ENCODE assay signal across 12 mouse cellular contexts in genomic region chr4:132209299-132209698, GRCm38 (mm10). TPM values are rescaled to one million over a fixed set of nuclear protein-coding genes. Genes with fewer than 3 reads are reported as not detected.
DNase-seq lines count a peak whose midpoint lies in the region; ATAC-seq and TF ChIP-seq lines count a peak whose summit lies in the region.
"Had no signal": no experiment of that assay in that cellular context is flagged by ENCODE, and none has a peak within 500 bp of the region (broad histone marks: within the 10 kb centered on the region; RNA-seq: fewer than 3 reads in every experiment).

No protein-coding gene starts in this region.

- no peak for TF ChIP-seq POLR2A in embryonic fibroblast, embryonic 13.5 days (IDR thresholded peaks at IDR 0.05; ENCODE audit: low read depth, low read length)

- no peak for ATAC-seq in forebrain, postnatal 0 days
- no peak for ATAC-seq in liver, embryonic 11.5 days (replicated peaks; ENCODE audit: low FRiP score)
- ATAC-seq in liver, embryonic 13.5 days (ENCODE audit: low read depth), result no peak
- no peak for ATAC-seq in monocyte, adult 5-6 weeks (replicated peaks; ENCODE audit: insufficient number of reproducible peaks, low FRiP score, low TSS enrichment, poor library complexity, severe bottlenecking)

- no peak overlapping the region for H3K27ac ChIP-seq in forebrain, embryonic 10.5 days
- no peak overlapping the region for H3K27ac ChIP-seq in forebrain, postnatal 0 days (ENCODE audit: low read depth, low read length)
- no peak overlapping the region for H3K27ac ChIP-seq in liver, embryonic 11.5 days (ENCODE audit: low read depth, low read length)
- H3K27ac ChIP-seq in embryonic fibroblast, embryonic 13.5 days (ENCODE audit: insufficient read depth, low read length), result no peak overlapping the region
- no peak overlapping the region for H3K27ac ChIP-seq in liver, embryonic 13.5 days

- peaks cover 37% of the 10 kb centered on the region for H3K4me1 ChIP-seq in forebrain, embryonic 10.5 days
- no peaks in the 10 kb centered on the region for H3K4me1 ChIP-seq in forebrain, postnatal 0 days (ENCODE audit: insufficient read depth)
- peaks cover 14% of the 10 kb centered on the region for H3K4me1 ChIP-seq in liver, embryonic 11.5 days (replicated peaks; ENCODE audit: control insufficient read depth, insufficient read depth, low read length)
- H3K4me1 ChIP-seq in embryonic fibroblast, embryonic 13.5 days (ENCODE audit: control insufficient read depth, insufficient read depth, low read length), result peaks cover 4% of the 10 kb centered on the region
- peaks cover 61% of the 10 kb centered on the region for H3K4me1 ChIP-seq in liver, embryonic 13.5 days (replicated peaks)

- peak overlapping the region; percentile 100; the same call in 1 of the 2 replicates for H3K4me3 ChIP-seq in forebrain, embryonic 10.5 days
- H3K4me3 ChIP-seq in forebrain, postnatal 0 days (ENCODE audit: low read depth, low read length), result no peak overlapping the region
- H3K4me3 ChIP-seq in liver, embryonic 11.5 days (ENCODE audit: low read depth, low read length), result peak overlapping the region; percentile 23; the same call in 1 of the 2 replicates
- peak overlapping the region; percentile 18; the same call in 1 of the 2 replicates for H3K4me3 ChIP-seq in embryonic fibroblast, embryonic 13.5 days (ENCODE audit: insufficient read depth, low read length)
- peak overlapping the region; percentile 23; the same call in 1 of the 2 replicates for H3K4me3 ChIP-seq in liver, embryonic 13.5 days (replicated peaks)

- no peak for DNase-seq in forebrain, embryonic 10.5 days (ENCODE audit: extremely low spot score, low spot score)
- no peak for DNase-seq in forebrain, postnatal 0 days
- no peak for DNase-seq in liver, embryonic 11.5 days (ENCODE audit: low spot score)
- no peak for DNase-seq in liver
- DNase-seq in liver, embryonic 13.5 days, result no peak
- DNase-seq in frontal cortex, postnatal 36 days (ENCODE audit: low spot score in 2 of 2), result no peak
- DNase-seq: kidney, adult 2 months; left cerebral cortex, postnatal 4 days; lung, postnatal 4 days; right cerebral cortex, postnatal 25 days had no signal

- WGBS in forebrain, embryonic 10.5 days, result 96% methylated on average over 2 of the region's 2 CpGs
- WGBS in forebrain, postnatal 0 days, result 84% methylated on average over 2 of the region's 2 CpGs
- 86% methylated on average over 2 of the region's 2 CpGs for WGBS in liver, embryonic 11.5 days
- 86% methylated on average over 2 of the region's 2 CpGs for WGBS in liver, embryonic 13.5 days (ENCODE audit: insufficient replicate concordance)

- no peaks in the 10 kb centered on the region for H3K27me3 ChIP-seq in forebrain, embryonic 10.5 days (ENCODE audit: poor library complexity, severe bottlenecking)
- no peaks in the 10 kb centered on the region for H3K27me3 ChIP-seq in forebrain, postnatal 0 days (ENCODE audit: insufficient read depth, low read length)
- no peaks in the 10 kb centered on the region for H3K27me3 ChIP-seq in liver, embryonic 11.5 days (replicated peaks; ENCODE audit: control insufficient read depth, insufficient read depth, low read length)
- no peaks in the 10 kb centered on the region for H3K27me3 ChIP-seq in liver, embryonic 13.5 days

- H3K9me3 ChIP-seq in forebrain, embryonic 10.5 days, result no peaks in the 10 kb centered on the region
- H3K9me3 ChIP-seq in forebrain, postnatal 0 days (ENCODE audit: low read length), result no peaks in the 10 kb centered on the region
- no peaks in the 10 kb centered on the region for H3K9me3 ChIP-seq in liver, embryonic 11.5 days (ENCODE audit: control insufficient read depth, low read length)
- no peaks in the 10 kb centered on the region for H3K9me3 ChIP-seq in liver, embryonic 13.5 days (replicated peaks)

- peaks cover 66% of the 10 kb centered on the region for H3K36me3 ChIP-seq in forebrain, embryonic 10.5 days (replicated peaks)
- H3K36me3 ChIP-seq in forebrain, postnatal 0 days (ENCODE audit: insufficient read depth), result peaks cover 27% of the 10 kb centered on the region
- H3K36me3 ChIP-seq in liver, embryonic 11.5 days (ENCODE audit: control insufficient read depth, insufficient read depth, low read length), result peaks cover 20% of the 10 kb centered on the region
- peaks cover 54% of the 10 kb centered on the region for H3K36me3 ChIP-seq in liver, embryonic 13.5 days

- no peak overlapping the region for H3K4me2 ChIP-seq in forebrain, postnatal 0 days (ENCODE audit: low read depth)
- H3K4me2 ChIP-seq in liver, embryonic 11.5 days, result peak overlapping the region; percentile 26
- peak overlapping the region; percentile 33 for H3K4me2 ChIP-seq in liver, embryonic 13.5 days

- no peak for TF ChIP-seq CTCF in forebrain, postnatal 0 days (IDR thresholded peaks at IDR 0.05; ENCODE audit: low read depth)
- no peak for TF ChIP-seq CTCF in embryonic fibroblast, embryonic 13.5 days (IDR thresholded peaks at IDR 0.05; ENCODE audit: borderline replicate concordance, insufficient read depth, low read length)

- H3K9ac ChIP-seq in forebrain, postnatal 0 days, result no peak overlapping the region
- no peak overlapping the region for H3K9ac ChIP-seq in liver, embryonic 11.5 days (ENCODE audit: low read depth, low read length)
- no peak overlapping the region; the same call in 1 of the 2 replicates for H3K9ac ChIP-seq in liver, embryonic 13.5 days

RNA-seq across cellular contexts. Expression of gene Ythdf2, which starts 2.8 kb away (rescaled TPM):
- 142 and 151 TPM in 2 replicates for polyA plus RNA-seq in forebrain, embryonic 10.5 days (2016; fragmentation: Nextera tagmentation; extraction: Ambion mirVana)
- 77.3 and 83.9 TPM in 2 replicates for total RNA-seq in forebrain, postnatal 0 days (2014; rRNA removed)
- 122 and 126 TPM in 2 replicates for polyA plus RNA-seq in forebrain, postnatal 0 days (2015; fragmentation: Nextera tagmentation; extraction: Ambion mirVana)
- polyA plus RNA-seq in liver, embryonic 11.5 days (2014; fragmentation: Nextera tagmentation; extraction: Ambion mirVana), result 82.6 and 87.3 TPM in 2 replicates
- polyA plus RNA-seq in embryonic fibroblast, embryonic 13.5 days (2011; ENCODE audit: insufficient read length, low read depth, missing spikeins), result 63.9 and 76.0 TPM in 2 replicates
- 40.3 and 48.5 TPM in 2 replicates for polyA plus RNA-seq in liver, embryonic 13.5 days (2015; fragmentation: Nextera tagmentation; extraction: Ambion mirVana)
- total RNA-seq in monocyte, adult 5-6 weeks (2017), result 47.1 to 94.4 TPM (median 48.4 TPM) in 3 replicates

RNA-seq across cellular contexts. Expression of gene Gmeb1, which starts 52.1 kb away (rescaled TPM):
- polyA plus RNA-seq in forebrain, embryonic 10.5 days (2016; fragmentation: Nextera tagmentation; extraction: Ambion mirVana), result 45.4 and 50.6 TPM in 2 replicates
- 17.1 and 21.3 TPM in 2 replicates for total RNA-seq in forebrain, postnatal 0 days (2014; rRNA removed)
- 18.0 and 34.0 TPM in 2 replicates for polyA plus RNA-seq in forebrain, postnatal 0 days (2015; fragmentation: Nextera tagmentation; extraction: Ambion mirVana)
- 25.4 and 26.8 TPM in 2 replicates for polyA plus RNA-seq in liver, embryonic 11.5 days (2014; fragmentation: Nextera tagmentation; extraction: Ambion mirVana)
- polyA plus RNA-seq in embryonic fibroblast, embryonic 13.5 days (2011; ENCODE audit: insufficient read length, low read depth, missing spikeins), result 16.8 and 20.9 TPM in 2 replicates
- 16.9 and 17.3 TPM in 2 replicates for polyA plus RNA-seq in liver, embryonic 13.5 days (2015; fragmentation: Nextera tagmentation; extraction: Ambion mirVana)
- 17.3 to 29.1 TPM (median 20.7 TPM) in 3 replicates for total RNA-seq in monocyte, adult 5-6 weeks (2017)
